Comparison of ENCODE assay signal across 8 mouse cellular contexts in the genomic region with DNA sequence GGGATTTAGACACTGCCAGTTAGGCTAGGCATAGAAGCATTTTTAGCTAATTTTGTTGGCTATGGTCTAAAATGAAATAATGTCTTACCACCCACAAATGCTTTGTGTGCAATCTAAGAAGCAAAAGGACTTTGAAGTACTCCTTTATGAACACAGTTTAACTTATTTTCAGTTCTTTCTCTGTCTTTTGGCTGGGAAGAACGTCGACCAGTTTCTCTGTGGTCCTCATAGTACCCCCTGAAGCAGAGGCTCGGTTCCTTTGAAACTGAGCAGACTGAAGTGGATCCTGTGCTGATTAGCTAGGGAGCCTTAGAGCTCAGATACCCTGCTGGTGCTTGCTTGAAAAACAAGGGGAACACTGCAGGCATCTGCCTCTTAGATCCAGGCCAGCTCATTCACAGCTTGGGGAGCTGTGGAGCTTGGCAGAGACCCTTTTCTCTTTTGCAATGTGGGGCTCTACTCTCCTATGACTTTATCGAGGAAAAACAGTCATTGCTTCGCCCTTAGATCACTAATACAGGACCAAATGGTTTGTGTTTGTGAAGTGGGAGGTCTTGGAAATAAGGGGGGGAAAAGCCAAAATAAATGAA. TPM values are rescaled to one million over a fixed set of nuclear protein-coding genes. Genes with fewer than 3 reads are reported as not detected.
DNase-seq lines count a peak whose midpoint lies in the region; ATAC-seq and TF ChIP-seq lines count a peak whose summit lies in the region.
"Had no signal": no experiment of that assay in that cellular context is flagged by ENCODE, and none has a peak within 500 bp of the region (broad histone marks: within the 10 kb centered on the region; RNA-seq: fewer than 3 reads in every experiment).

No protein-coding gene starts in this region.

- H3K9me3 ChIP-seq in lung, postnatal 0 days (ENCODE audit: low read length) = no peaks in the 10 kb centered on the region
- H3K9me3 ChIP-seq: liver, embryonic 12.5 days had no signal

- 19% methylated on average over 5 of the region's 5 CpGs for WGBS in lung, postnatal 0 days

- H3K4me3 ChIP-seq in lung, postnatal 0 days (ENCODE audit: low read depth, low read length) = no peak overlapping the region
- H3K4me3 ChIP-seq: liver, embryonic 12.5 days had no signal

- no peaks in the 10 kb centered on the region for H3K27me3 ChIP-seq in lung, postnatal 0 days (replicated peaks; ENCODE audit: insufficient read depth, low read length)

- 0 out of 2 replicates have a peak, but pooled peaks have one; percentile 16 for TF ChIP-seq EP300 in lung, postnatal 0 days (IDR thresholded peaks at IDR 0.05)

- peak; percentile 44 for TF ChIP-seq CTCF in lung, postnatal 0 days (IDR thresholded peaks at IDR 0.05)

- H3K4me1 ChIP-seq in lung, postnatal 0 days (ENCODE audit: insufficient read depth, low read depth, low read length) = no peaks in the 10 kb centered on the region
- H3K4me1 ChIP-seq: liver, embryonic 12.5 days had no signal

- intact Hi-C loops in left cerebral cortex, postnatal 14 days (cut with DNase I) = no loop called here

- peak; percentile 63 for ATAC-seq in lung, postnatal 0 days
- ATAC-seq: liver, embryonic 12.5 days had no signal

- no peak overlapping the region for H3K4me2 ChIP-seq in lung, postnatal 0 days (replicated peaks; ENCODE audit: low read depth, low read length)
- H3K4me2 ChIP-seq: liver, embryonic 12.5 days had no signal

- H3K9ac ChIP-seq in lung, postnatal 0 days (replicated peaks; ENCODE audit: low read depth) = no peak overlapping the region
- H3K9ac ChIP-seq: liver, embryonic 12.5 days had no signal

- H3K36me3 ChIP-seq in lung, postnatal 0 days (ENCODE audit: insufficient read depth, low read length) = no peaks in the 10 kb centered on the region
- H3K36me3 ChIP-seq: liver, embryonic 12.5 days had no signal

- DNase-seq in left cerebral cortex, postnatal 14 days (ENCODE audit: low spot score in 2 of 2) = peak; percentile 6 to 12
- no peak for DNase-seq in left cerebral cortex, adult 8-10 months (ENCODE audit: low spot score in 2 of 2)
- DNase-seq in embryo, embryonic 11 days = peak; percentile 25
- peak; percentile 20 for DNase-seq in heart, adult 8-10 months (ENCODE audit: low spot score)
- peak; percentile 70 for DNase-seq in lung, postnatal 0 days (ENCODE audit: low spot score)
- DNase-seq in thymus, postnatal 25 days = no peak
- DNase-seq in adrenal gland, adult 18-20 months (ENCODE audit: low spot score in 2 of 2) = no peak

- no peak overlapping the region for H3K27ac ChIP-seq in lung, postnatal 0 days (ENCODE audit: low read length)
- H3K27ac ChIP-seq: liver, embryonic 12.5 days had no signal

RNA-seq across cellular contexts. Expression of a gene that starts 1.9 kb away (rescaled TPM):
- total RNA-seq in left cerebral cortex, postnatal 14 days (2021) = 1 to 10 TPM; 4.3 to 4.6 TPM
- 1 to 10 TPM; 3.3 to 5.6 (median 4.4) TPM for total RNA-seq in left cerebral cortex, adult 8-10 months (2022)
- total RNA-seq in heart, adult 8-10 months (2022) = 1 to 10 TPM; 2.5 to 5.6 (median 4.7) TPM
- 13.4 and 13.9 TPM in 2 replicates for polyA plus RNA-seq in lung, postnatal 0 days (2015; fragmentation: Nextera tagmentation; extraction: Ambion mirVana)
- 10 to 100 TPM in 1 of 2 experiments, 1 to 10 TPM in 1; 9.4 to 13.4 TPM for total RNA-seq in adrenal gland, adult 18-20 months (2021)

Comparison
In these comparisons a context has a peak if more than half of its experiments do, and no peak if none do; other contexts are left out.
1. DNase-seq: peak in left cerebral cortex, postnatal 14 days (2 of 2), embryo, embryonic 11 days (single experiment), heart, adult 8-10 months (single experiment) and lung, postnatal 0 days (single experiment); none in left cerebral cortex, adult 8-10 months (0 of 2), thymus, postnatal 25 days (single experiment) and adrenal gland, adult 18-20 months (0 of 2).